Mouse (Mus musculus): ENCODE data around the gene Gm7942. TPM values are rescaled to one million over a fixed set of nuclear protein-coding genes. Genes with fewer than 3 reads are reported as not detected.
"Not testable (repeated sequence)": the region's sequence is repeated elsewhere in the genome, so short reads cannot be mapped to it uniquely, and the experiment has no call there.

The Gm7942 gene
- polyA plus RNA-seq (2012) = not detected in 2 replicates

- TF ChIP-seq GATA1 (IDR thresholded peaks at IDR 0.05; ENCODE audit: low read length) = not testable (repeated sequence)
These were observed at the start of gene Gm7942 for GRCm38 (mm10) chr5:95106638-95107037. TSS of gene Gm7942 (plus strand) at chr5:95106938.

Other genes with a start within 250 kb of the Gm7942 start
- gene Gm3183, start 241.5 kb upstream of the Gm7942 start, polyA plus RNA-seq (2012) = not detected in 2 replicates
- gene Gm6367, start 118.3 kb upstream of the Gm7942 start, polyA plus RNA-seq (2012) = not detected in 2 replicates
- gene Gm16513, start 75.7 kb downstream of the Gm7942 start, polyA plus RNA-seq (2012) = not detected in 2 replicates
- not detected in 2 replicates for gene Gm10424, start 165.8 kb downstream of the Gm7942 start, polyA plus RNA-seq (2012)
- gene Gm3259, start 199.0 kb downstream of the Gm7942 start, polyA plus RNA-seq (2012) = not detected in 2 replicates